Mouse (Mus musculus) brain, adult 2 months (tissue): Measurements from ENCODE around the gene Sp7.

Source experiments
- DNase-seq: peaks from one replicate; pipeline ENCODE4 v3.0.0; 2011; ENCODE audit warnings: low read depth, low spot score

Sp7 gene

GRCm38 (mm10) chr15:102366733-102367344, at the start of gene Sp7:
Gene Sp7, minus strand, starts transcription at chr15:102367182.
- peak; percentile 40 for DNase-seq

- no peak for DNase-seq
Measured at GRCm38 (mm10) chr15:102413687-102414086, 46.7 kb upstream of the Sp7 start.

GRCm38 (mm10) chr15:102411077-102411476, 44.1 kb upstream of the Sp7 start:
- DNase-seq: no peak

GRCm38 (mm10) chr15:102409286-102409685, 42.3 kb upstream of the Sp7 start:
- no peak for DNase-seq

- DNase-seq: no peak
Measured at GRCm38 (mm10) chr15:102408558-102409130, 41.7 kb upstream of the Sp7 start.

- no peak for DNase-seq
Measured at GRCm38 (mm10) chr15:102407681-102408557, 40.9 kb upstream of the Sp7 start.

- peak; percentile 41 for DNase-seq
Measured at GRCm38 (mm10) chr15:102406912-102407580, 40.1 kb upstream of the Sp7 start.

GRCm38 (mm10) chr15:102406196-102406911, 39.4 kb upstream of the Sp7 start:
- peak; percentile 75 for DNase-seq

- peak; percentile 100 for DNase-seq
Measured at GRCm38 (mm10) chr15:102405489-102406195, 38.7 kb upstream of the Sp7 start, which contains the start of gene Sp1. Gene Sp1, plus strand, starts transcription at chr15:102406143.

GRCm38 (mm10) chr15:102404608-102405488, 37.9 kb upstream of the Sp7 start:
- DNase-seq: no peak

- no peak for DNase-seq
Measured at GRCm38 (mm10) chr15:102402210-102402609, 35.2 kb upstream of the Sp7 start.

GRCm38 (mm10) chr15:102401278-102401677, 34.3 kb upstream of the Sp7 start:
- DNase-seq: no peak

GRCm38 (mm10) chr15:102400476-102401045, 33.6 kb upstream of the Sp7 start:
- DNase-seq: no peak

GRCm38 (mm10) chr15:102399229-102400221, 32.5 kb upstream of the Sp7 start:
- peak; percentile 66 for DNase-seq

- DNase-seq: no peak
Measured at GRCm38 (mm10) chr15:102398629-102399028, 31.6 kb upstream of the Sp7 start.

- no peak for DNase-seq
Measured at GRCm38 (mm10) chr15:102395061-102395460, 28.1 kb upstream of the Sp7 start.

- no peak for DNase-seq
Measured at GRCm38 (mm10) chr15:102393584-102394014, 26.6 kb upstream of the Sp7 start.

- DNase-seq: no peak
Measured at GRCm38 (mm10) chr15:102392520-102392919, 25.5 kb upstream of the Sp7 start.
